Mouse (Mus musculus): ENCODE results near the gene S1pr3.

Gene S1pr3

GRCm38 (mm10) chr13:51405731-51406320 lies 2.6 kb upstream of the S1pr3 start:
- DNase-seq (ENCODE audit: low spot score) = no peak

- DNase-seq (ENCODE audit: low spot score) = no peak
These were observed 760 bp upstream of the S1pr3 start for GRCm38 (mm10) chr13:51407541-51408217.

GRCm38 (mm10) chr13:51409936-51410481 lies 1.6 kb downstream of the S1pr3 start:
- no peak for DNase-seq (ENCODE audit: low spot score)

GRCm38 (mm10) chr13:51411243-51411642 lies 2.8 kb downstream of the S1pr3 start:
- no peak for DNase-seq (ENCODE audit: low spot score)

GRCm38 (mm10) chr13:51411696-51412430 lies 3.4 kb downstream of the S1pr3 start:
- DNase-seq (ENCODE audit: low spot score) = no peak

GRCm38 (mm10) chr13:51413461-51413860 lies 5.0 kb downstream of the S1pr3 start:
- DNase-seq (ENCODE audit: low spot score) = no peak

GRCm38 (mm10) chr13:51416727-51417126 lies 8.3 kb downstream of the S1pr3 start:
- no peak for DNase-seq (ENCODE audit: low spot score)

- no peak for DNase-seq (ENCODE audit: low spot score)
These were observed 9.4 kb downstream of the S1pr3 start for GRCm38 (mm10) chr13:51417796-51418195.

GRCm38 (mm10) chr13:51418268-51418941 lies 10.0 kb downstream of the S1pr3 start:
- peak; percentile 85 for DNase-seq (ENCODE audit: low spot score)

- DNase-seq (ENCODE audit: low spot score) = no peak
These were observed 10.6 kb downstream of the S1pr3 start for GRCm38 (mm10) chr13:51418942-51419451.

- DNase-seq (ENCODE audit: low spot score) = no peak
These were observed 11.1 kb downstream of the S1pr3 start for GRCm38 (mm10) chr13:51419501-51419900.

- DNase-seq (ENCODE audit: low spot score) = no peak
These were observed 12.4 kb downstream of the S1pr3 start for GRCm38 (mm10) chr13:51420861-51421260.

GRCm38 (mm10) chr13:51423647-51424046 lies 15.2 kb downstream of the S1pr3 start:
- no peak for DNase-seq (ENCODE audit: low spot score)

- no peak for DNase-seq (ENCODE audit: low spot score)
These were observed 16.2 kb downstream of the S1pr3 start for GRCm38 (mm10) chr13:51424647-51425046.

GRCm38 (mm10) chr13:51425662-51426443 lies 17.4 kb downstream of the S1pr3 start:
- no peak for DNase-seq (ENCODE audit: low spot score)

GRCm38 (mm10) chr13:51433371-51433770 lies 24.9 kb downstream of the S1pr3 start:
- DNase-seq (ENCODE audit: low spot score) = no peak

GRCm38 (mm10) chr13:51434460-51434859 lies 26.0 kb downstream of the S1pr3 start:
- DNase-seq (ENCODE audit: low spot score) = no peak

- no peak for DNase-seq (ENCODE audit: low spot score)
These were observed 26.7 kb downstream of the S1pr3 start for GRCm38 (mm10) chr13:51435146-51435545.

GRCm38 (mm10) chr13:51437105-51438085 lies 29.0 kb downstream of the S1pr3 start:
- no peak for DNase-seq (ENCODE audit: low spot score)

- DNase-seq (ENCODE audit: low spot score) = no peak
These were observed 34.5 kb downstream of the S1pr3 start for GRCm38 (mm10) chr13:51442922-51443321.
